Mouse (Mus musculus) small intestine, adult 2 months (tissue): ENCODE measurements around the gene Pabpc6.

Source experiments
- CTCF ChIP-seq: fragments of 200-500 bp; IDR thresholded peaks from 2 replicates; pipeline ENCODE4 v1.5.1; 2012; ENCODE audit warnings: low read depth, mild to moderate bottlenecking, control low read depth, inconsistent platforms, low read length, moderate library complexity, mixed read lengths; ENCODE audit not compliant: insufficient replicate concordance, insufficient read length; ENCODE audit errors: extremely low read depth
- POLR2A ChIP-seq: fragments of 200-500 bp; IDR thresholded peaks from 2 replicates; pipeline ENCODE4 v1.6.1; 2012; ENCODE audit warnings: low read depth, mild to moderate bottlenecking, control low read depth, inconsistent platforms, low read length, moderate library complexity

DNA sequence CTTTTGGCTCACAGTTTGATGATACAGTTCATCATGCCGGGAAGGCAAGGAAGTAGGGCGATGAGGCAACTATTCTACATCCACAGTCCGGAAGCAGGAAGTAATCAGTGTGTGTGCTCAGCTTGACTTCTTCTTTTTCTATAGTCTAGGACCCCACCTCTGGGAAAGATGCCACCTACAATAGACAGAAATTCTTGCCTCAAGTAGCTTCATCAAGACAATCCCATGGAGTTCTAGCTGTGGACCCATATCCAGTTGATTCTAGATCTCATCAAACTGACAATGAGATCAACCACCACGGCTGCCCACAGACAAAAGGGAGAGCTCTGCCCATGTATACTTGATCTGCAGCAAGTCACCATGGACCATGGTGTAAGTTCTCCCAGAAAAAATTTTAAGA, 32.5 kb downstream of the Pabpc6 start:
- TF ChIP-seq POLR2A, result no peak
- no peak for TF ChIP-seq CTCF
